Mouse (Mus musculus): ENCODE results near the gene Adgra1. TPM values are rescaled to one million over a fixed set of nuclear protein-coding genes. Genes with fewer than 3 reads are reported as not detected.

Adgra1 gene
- total RNA-seq, 2 experiments from 2014 or later = not detected

GRCm38 (mm10) chr7:139845101-139845500 lies 11.1 kb downstream of the Adgra1 start:
- no peak for ATAC-seq (ENCODE audit: poor library complexity, severe bottlenecking)

- ATAC-seq (ENCODE audit: poor library complexity, severe bottlenecking) = no peak
These were observed 16.2 kb downstream of the Adgra1 start for GRCm38 (mm10) chr7:139850152-139850551.

GRCm38 (mm10) chr7:139850677-139851076 lies 16.7 kb downstream of the Adgra1 start:
- no peak for ATAC-seq (ENCODE audit: poor library complexity, severe bottlenecking)

GRCm38 (mm10) chr7:139851098-139851497 lies 17.1 kb downstream of the Adgra1 start:
- no peak for ATAC-seq (ENCODE audit: poor library complexity, severe bottlenecking)

- no peak for ATAC-seq (ENCODE audit: poor library complexity, severe bottlenecking)
These were observed 21.3 kb downstream of the Adgra1 start for GRCm38 (mm10) chr7:139855261-139855660.

- no peak for ATAC-seq (ENCODE audit: poor library complexity, severe bottlenecking)
These were observed 27.4 kb downstream of the Adgra1 start for GRCm38 (mm10) chr7:139861411-139861810.

- ATAC-seq (ENCODE audit: poor library complexity, severe bottlenecking) = no peak
These were observed 29.1 kb downstream of the Adgra1 start for GRCm38 (mm10) chr7:139863076-139863475.

- ATAC-seq (ENCODE audit: poor library complexity, severe bottlenecking) = no peak
These were observed 30.3 kb downstream of the Adgra1 start for GRCm38 (mm10) chr7:139864253-139864652.

GRCm38 (mm10) chr7:139864871-139865270 lies 30.9 kb downstream of the Adgra1 start:
- ATAC-seq (ENCODE audit: poor library complexity, severe bottlenecking) = no peak

- ATAC-seq (ENCODE audit: poor library complexity, severe bottlenecking) = no peak
These were observed 37.0 kb downstream of the Adgra1 start for GRCm38 (mm10) chr7:139871014-139871413.

GRCm38 (mm10) chr7:139877167-139877792 lies 43.3 kb downstream of the Adgra1 start:
- ATAC-seq (ENCODE audit: poor library complexity, severe bottlenecking) = no peak

GRCm38 (mm10) chr7:139878122-139878521 lies 44.1 kb downstream of the Adgra1 start:
- no peak for ATAC-seq (ENCODE audit: poor library complexity, severe bottlenecking)

- no peak for ATAC-seq (ENCODE audit: poor library complexity, severe bottlenecking)
These were observed 44.6 kb downstream of the Adgra1 start for GRCm38 (mm10) chr7:139878621-139879020.

GRCm38 (mm10) chr7:139883545-139883944 lies 49.6 kb downstream of the Adgra1 start:
- ATAC-seq (ENCODE audit: poor library complexity, severe bottlenecking) = no peak

GRCm38 (mm10) chr7:139891779-139892178 lies 57.8 kb downstream of the Adgra1 start:
- ATAC-seq (ENCODE audit: poor library complexity, severe bottlenecking) = no peak

GRCm38 (mm10) chr7:139894655-139895557 lies 60.9 kb downstream of the Adgra1 start, which contains the start of gene Kndc1:
Kndc1 (plus strand) TSS chr7:139894696.
- no peak for ATAC-seq (ENCODE audit: poor library complexity, severe bottlenecking)

GRCm38 (mm10) chr7:139896271-139896670 lies 62.3 kb downstream of the Adgra1 start:
- ATAC-seq (ENCODE audit: poor library complexity, severe bottlenecking) = no peak

- ATAC-seq (ENCODE audit: poor library complexity, severe bottlenecking) = no peak
These were observed 62.8 kb downstream of the Adgra1 start for GRCm38 (mm10) chr7:139896796-139897195.

- no peak for ATAC-seq (ENCODE audit: poor library complexity, severe bottlenecking)
These were observed 64.6 kb downstream of the Adgra1 start for GRCm38 (mm10) chr7:139898606-139899005.

GRCm38 (mm10) chr7:139899505-139899904 lies 65.5 kb downstream of the Adgra1 start:
- no peak for ATAC-seq (ENCODE audit: poor library complexity, severe bottlenecking)

GRCm38 (mm10) chr7:139900456-139900855 lies 66.5 kb downstream of the Adgra1 start:
- no peak for ATAC-seq (ENCODE audit: poor library complexity, severe bottlenecking)

- no peak for ATAC-seq (ENCODE audit: poor library complexity, severe bottlenecking)
These were observed 66.9 kb downstream of the Adgra1 start for GRCm38 (mm10) chr7:139900896-139901295.
